Mouse (Mus musculus) G1E (cell line): ENCODE results near the gene Tekt2.

ENCODE experiments used
- CTCF ChIP-seq: IDR thresholded peaks from 2 replicates; pipeline ENCODE4 v1.5.1; 2012; ENCODE audit warnings: low read depth, low read length, inconsistent platforms, mixed read lengths
- TAL1 ChIP-seq: conservative IDR thresholded peaks from 2 replicates; pipeline ENCODE4 v1.6.1; 2012; ENCODE audit warnings: low read depth, low read length, inconsistent platforms, mixed read lengths

GRCm38 (mm10) chr4:126281706-126282105 lies 43.8 kb downstream of the Tekt2 start:
- TF ChIP-seq TAL1 (no peak), CTCF (no peak)
